Mouse (Mus musculus) layer of hippocampus, postnatal 14 days (tissue): Measurements from ENCODE around the gene Dhx40. TPM values are rescaled to one million over a fixed set of nuclear protein-coding genes. Genes with fewer than 3 reads are reported as not detected.
"Not testable (repeated sequence)": the region's sequence is repeated elsewhere in the genome, so short reads cannot be mapped to it uniquely, and the experiment has no call there.

ENCODE experiments used
- DNase-seq, 2 experiments: peaks; one replicate each; pipeline ENCODE4 v3.0.0; 2021 to 2022; ENCODE audit warnings: low spot score in 2 of 2, mixed read lengths in 1 of 2
- total RNA-seq, 2 experiments: library from RNA; stranded (reverse); gene quantifications; 2 replicates each; pipeline ENCODE4 v1.2.3; 2021

Gene Dhx40
- total RNA-seq, 2 experiments from 2014 or later: 24.4 to 24.6 TPM

- DNase-seq: no peak
Observed at GRCm38 (mm10) chr11:86822531-86822930, 15.0 kb upstream of the Dhx40 start.

DNA sequence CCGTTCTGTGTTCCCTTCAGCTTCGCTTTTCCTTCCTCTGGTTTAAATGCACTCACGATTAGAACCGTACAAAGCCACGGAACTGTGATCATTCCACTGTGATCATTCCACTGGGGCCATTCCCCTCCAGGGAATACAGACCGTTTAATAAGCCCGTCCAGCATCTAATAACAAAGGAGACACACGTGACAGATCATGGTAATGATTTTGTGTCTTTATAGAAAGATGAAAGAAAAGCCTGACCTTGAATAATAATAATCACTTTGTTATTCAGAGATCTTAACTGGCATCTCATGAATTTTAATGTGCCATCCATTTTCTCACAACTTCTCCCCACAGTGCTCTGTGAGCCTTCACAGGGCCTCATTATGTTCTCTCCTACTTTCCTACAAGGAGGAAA, 12.0 kb upstream of the Dhx40 start:
- DNase-seq: no peak

GRCm38 (mm10) chr11:86818928-86819327, 11.4 kb upstream of the Dhx40 start:
- DNase-seq: no peak

GRCm38 (mm10) chr11:86816288-86816687, 8.7 kb upstream of the Dhx40 start:
- DNase-seq: not testable (repeated sequence)

DNA sequence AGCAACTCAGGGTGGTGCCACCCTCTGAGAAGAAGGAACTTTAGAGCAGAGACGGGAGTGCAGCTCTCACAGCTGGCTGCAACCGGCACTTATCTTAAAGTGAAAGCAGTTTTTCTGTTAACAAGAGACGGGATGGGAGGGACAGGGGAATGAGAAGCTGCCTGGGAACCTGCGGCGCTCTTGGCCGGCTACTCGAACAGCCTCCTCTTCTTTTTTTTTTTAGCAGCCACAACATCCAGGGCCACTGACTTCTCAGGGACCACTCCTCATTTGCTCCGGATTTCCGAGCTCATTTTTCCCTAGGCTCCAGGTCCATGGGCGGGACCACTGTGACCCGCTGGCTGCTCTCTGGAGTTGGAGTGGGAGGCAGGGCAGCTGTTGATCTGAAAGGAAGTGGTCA, 6.9 kb upstream of the Dhx40 start:
- not testable (repeated sequence) for DNase-seq

DNA sequence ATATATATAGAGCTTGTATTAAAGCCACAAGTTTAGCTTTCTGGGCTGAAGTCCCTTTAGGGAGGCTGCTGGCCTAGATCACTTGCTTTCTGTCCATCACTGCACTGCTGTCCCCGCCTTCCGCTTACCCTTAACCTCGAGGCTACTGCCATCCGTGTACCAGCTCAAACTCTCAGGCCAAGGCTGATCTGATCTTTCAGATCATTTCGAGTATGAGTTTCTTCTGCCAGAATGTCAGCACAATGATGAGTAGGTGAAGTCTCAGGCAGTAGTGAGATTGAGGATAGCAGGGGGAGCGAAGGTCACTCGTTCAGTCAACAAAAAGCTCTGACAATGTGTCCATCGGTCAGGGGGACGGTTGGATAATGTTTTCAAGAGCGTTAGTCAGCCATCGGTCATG, 5.7 kb upstream of the Dhx40 start:
- not testable (repeated sequence) for DNase-seq

DNA sequence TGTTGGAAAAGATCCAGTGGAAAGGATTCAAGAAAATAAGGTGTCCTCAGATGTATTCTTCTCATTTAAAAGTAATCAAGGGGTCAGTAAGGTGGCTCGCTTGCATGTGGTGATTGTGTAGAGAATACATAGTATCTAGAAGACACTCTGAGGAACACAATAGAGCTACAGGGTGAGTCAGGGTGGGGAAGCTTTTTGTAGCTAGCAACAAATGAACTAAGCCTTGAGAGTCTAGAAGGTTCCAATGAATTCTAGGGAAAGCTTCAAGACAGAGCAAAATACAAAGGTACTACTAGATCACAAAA, 3.7 kb upstream of the Dhx40 start:
- DNase-seq: no peak

GRCm38 (mm10) chr11:86810572-86811325, 3.2 kb upstream of the Dhx40 start:
- no peak for DNase-seq

DNA sequence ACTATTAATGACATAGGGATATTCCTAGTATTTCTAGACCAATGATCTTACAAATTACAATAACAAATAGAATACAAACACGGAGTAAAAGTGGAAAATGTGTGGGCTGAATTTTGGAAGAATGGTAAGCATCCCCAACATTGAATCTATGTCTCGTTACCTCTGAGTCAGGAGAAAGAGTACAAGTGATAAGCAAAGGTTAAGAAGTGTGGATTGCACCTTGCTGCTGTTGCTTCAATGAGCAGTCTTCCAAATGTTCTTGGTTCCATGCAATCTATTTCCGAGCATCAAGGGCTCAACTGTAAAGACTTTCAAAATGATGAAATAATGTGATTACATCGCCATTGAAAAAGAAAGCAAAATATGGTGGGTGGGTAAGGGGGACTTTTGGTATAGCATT, 2.3 kb upstream of the Dhx40 start:
- no peak for DNase-seq

GRCm38 (mm10) chr11:86807001-86807477, 507 bp downstream of the Dhx40 start:
- DNase-seq: peak in 1 of 2 experiments; percentile 81

DNA sequence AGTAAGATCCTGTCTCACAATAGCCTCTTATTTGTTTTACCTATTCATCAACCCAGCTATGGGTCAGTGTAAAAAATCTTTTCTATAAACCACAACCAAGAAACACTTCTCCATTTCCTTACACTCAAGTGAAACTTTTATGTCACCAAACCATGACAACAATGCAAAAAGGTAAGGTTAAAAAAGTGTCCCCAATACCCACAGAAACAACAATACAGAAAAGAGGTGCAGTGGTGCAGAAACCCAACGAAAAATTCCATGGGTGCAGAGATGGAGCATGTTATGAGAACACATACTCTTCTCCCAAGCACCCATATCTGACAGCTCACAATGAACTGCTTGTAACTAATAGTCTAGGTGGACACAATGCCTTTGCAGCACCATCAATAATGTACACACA, 13.4 kb downstream of the Dhx40 start:
- no peak for DNase-seq

GRCm38 (mm10) chr11:86787436-86787835, 20.1 kb downstream of the Dhx40 start:
- not testable (repeated sequence) for DNase-seq

DNA sequence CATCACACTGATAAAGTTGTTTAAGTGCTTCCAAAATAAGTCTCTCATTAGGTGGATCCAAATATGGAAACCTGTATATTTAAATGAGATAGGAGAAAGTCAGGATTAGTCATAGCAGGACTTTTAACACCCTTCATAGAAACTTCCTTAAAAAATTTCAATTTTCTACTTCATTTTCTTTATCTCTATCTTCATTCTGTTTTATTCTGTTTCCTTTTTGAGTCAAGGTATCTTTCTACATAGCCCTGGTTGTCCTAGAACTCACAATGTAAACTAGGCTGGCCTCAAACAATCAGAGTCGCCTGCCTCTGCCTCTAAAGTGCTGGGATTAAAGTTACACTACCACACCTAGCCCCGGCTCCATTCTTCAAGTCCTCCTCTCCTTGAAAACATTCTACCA, 21.8 kb downstream of the Dhx40 start:
- no peak for DNase-seq

DNA sequence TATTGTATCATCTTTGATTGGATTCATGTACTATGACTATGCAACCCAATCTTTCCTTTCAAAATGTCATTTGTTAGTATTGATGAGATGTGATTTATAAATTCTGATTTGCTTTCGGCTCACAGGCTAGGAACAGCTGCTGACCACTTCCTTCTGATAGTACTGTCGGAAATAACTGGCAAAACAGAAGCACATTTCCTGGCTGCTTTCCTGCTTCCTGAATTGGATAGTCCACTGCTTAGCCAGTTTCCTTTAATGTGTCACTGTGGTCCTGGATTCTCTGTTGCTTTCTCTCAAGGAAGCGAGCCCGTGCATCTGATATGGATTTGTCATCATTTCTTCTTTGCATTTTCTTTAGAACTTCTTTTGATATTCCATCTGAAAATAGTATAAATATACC, 37.7 kb downstream of the Dhx40 start:
- no peak for DNase-seq

DNA sequence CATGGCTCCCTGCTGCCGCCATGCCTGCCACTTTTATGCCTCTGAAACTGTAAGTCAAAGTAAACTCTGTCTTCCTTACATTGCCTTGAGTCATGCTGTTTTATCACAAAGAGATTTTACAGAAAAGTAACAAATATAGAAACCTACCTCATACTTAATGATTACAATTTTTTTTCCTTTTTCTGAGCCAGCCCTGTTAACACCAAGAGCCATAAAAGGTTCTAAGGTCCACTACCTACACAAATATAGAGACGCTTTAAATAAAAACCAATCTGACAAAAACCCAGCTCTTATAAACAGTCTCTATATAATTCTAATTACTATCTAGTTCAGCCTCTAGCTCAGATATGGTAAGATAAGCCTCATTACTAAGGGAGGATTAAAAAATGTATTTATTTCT, 43.0 kb downstream of the Dhx40 start:
- DNase-seq: no peak

DNA sequence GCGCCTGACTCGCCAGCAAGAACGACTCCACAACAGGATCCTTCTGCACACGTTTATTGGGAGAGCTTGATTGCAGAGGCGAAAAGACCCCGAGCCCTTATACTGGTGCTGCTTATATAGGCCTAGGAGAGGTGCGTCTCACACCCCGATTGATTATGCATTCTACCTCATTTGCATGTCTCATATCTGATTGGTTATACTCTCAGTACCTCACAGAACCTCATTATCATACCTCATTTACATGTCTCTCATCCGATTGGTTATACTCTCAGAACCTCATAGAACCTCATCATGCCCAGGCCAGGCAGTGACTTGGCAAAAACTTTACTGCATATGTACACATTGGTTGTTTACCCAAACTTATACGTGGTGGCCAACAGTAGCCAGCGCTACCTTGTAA, 44.4 kb downstream of the Dhx40 start:
- not testable (repeated sequence) for DNase-seq

DNA sequence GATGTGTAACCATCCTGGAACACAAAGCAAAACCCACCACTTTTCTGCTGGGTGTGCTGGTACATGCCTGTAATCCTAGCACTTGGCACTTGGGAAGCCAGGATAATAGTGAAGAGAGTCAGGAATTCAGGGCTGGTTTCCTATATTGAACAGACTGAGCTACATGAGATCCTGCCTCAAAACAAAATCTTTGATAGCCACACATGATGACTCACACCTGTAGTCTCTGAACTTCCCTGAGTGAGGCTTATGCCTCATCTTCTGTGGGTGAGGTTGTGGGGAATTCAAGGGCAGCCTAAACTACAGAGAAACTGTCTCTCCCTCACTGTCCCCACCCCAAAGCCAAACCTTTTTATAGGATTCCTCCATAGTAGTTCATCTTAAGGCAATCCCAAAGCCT, 47.2 kb downstream of the Dhx40 start:
- no peak for DNase-seq

GRCm38 (mm10) chr11:86759886-86760285, 47.7 kb downstream of the Dhx40 start:
- no peak for DNase-seq

DNA sequence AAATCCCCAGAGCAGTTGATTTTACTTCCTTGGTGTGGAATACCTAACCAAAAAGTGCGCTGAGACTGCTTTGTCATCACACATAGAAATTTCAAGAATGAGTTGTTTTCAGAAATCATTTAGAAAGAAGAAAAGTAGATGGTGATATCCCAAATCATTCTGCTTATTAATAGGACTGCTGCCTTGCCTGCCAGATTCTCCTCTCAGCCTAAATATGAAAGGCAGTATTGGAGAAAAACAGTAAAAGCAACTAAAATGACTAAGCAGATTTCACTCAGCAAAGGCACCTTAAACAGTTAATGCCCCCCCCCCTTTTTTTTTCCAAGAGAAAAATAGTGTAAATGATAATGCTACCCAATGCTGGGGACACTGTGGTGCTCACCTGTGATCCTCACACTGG, 48.3 kb downstream of the Dhx40 start:
- DNase-seq: no peak

DNA sequence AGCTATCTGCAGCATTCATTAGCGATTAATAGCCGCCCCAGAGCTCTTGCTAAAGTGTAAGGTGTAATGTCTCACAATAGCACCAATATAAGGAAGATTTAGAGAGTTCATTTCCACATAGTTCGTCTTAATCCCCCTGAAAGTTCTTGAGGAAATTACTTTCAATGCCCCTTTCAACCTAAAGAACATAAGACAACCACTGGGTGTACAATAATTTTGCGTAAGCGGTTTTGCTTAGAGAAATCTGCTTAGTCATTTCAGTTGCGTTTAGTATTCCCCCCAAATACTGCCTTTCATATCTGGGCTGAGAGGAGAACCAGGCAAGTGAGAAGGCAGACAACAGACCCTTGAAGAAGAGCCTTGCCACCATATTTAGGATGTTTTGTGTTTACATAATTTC, 49.0 kb downstream of the Dhx40 start:
- no peak for DNase-seq

DNA sequence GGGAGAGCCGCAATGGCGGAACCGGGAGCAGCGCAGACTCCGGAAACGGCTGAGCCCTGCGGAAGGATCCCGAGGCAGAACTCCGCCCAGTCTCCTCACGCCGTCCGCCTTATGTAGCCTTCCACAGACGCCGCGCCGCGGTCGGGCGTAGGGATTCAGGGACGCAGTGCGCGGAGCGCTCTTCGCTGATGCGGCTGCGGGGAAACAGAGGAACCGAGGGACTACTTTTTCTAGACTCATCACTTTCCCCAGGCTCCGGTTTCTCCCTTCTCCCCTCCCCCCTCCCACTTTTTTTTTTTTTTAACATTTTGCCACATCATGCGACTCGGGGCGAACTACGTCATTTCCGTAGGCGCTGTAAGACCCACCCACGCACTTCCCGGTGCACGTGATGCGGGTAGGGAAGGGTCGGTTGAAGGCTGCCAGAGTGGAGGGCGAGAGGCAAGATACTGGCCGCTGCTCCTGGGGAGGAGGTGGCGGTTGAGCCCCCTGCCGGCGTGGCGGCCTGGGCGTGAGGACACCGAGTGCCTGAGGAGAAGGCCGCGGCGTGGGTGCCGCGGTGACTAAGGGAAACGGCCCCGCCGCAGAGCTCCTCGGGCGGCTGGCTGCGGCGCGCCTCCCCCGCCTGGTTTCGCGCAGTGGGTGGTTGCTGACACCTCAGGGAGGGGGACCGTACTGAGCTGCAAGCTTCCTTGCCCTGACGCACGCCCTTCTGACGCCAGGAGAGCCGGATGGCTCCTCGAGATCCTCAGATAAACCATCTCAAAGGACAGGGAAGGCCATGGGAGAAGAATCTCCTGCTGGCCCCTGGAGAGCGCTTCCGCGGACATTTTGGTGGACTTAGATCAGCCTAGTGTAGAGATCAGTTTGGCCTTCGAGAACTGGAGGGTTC, 49.8 kb downstream of the Dhx40 start, which contains the start of gene Cltc:
Cltc (minus strand) TSS at position 86 of the 892 bp plus-strand sequence.
- peak; percentile 98 to 99 for DNase-seq

DNA sequence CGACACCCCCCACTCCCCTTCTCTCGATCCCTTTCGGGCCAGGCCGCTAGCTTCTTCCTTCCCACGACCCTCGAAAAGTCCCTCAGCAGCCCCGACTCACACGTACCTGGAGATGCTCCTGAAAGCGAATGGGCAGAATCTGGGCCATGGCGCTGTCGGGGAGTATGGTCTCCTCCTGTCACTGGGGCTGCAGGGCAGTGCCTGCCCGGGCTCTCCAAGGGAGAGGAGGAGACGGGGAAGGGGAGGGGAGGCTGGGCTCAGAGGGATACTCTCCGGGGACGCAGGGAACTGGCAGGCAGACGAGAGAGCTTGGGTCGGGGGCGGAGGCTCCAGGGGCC, 50.4 kb downstream of the Dhx40 start:
- no peak for DNase-seq
